Mouse (Mus musculus): ENCODE data around the gene Rab5b. TPM values are rescaled to one million over a fixed set of nuclear protein-coding genes. Genes with fewer than 3 reads are reported as not detected.
"Not testable (repeated sequence)": the region's sequence is repeated elsewhere in the genome, so short reads cannot be mapped to it uniquely, and the experiment has no call there.

Gene Rab5b
- polyA plus RNA-seq (2015; fragmentation: Nextera tagmentation; extraction: Ambion mirVana) = 88.3 and 93.1 TPM in 2 replicates

GRCm38 (mm10) chr10:128695992-128696807 is at the start of gene Rab5b:
Gene Rab5b, minus strand, starts transcription at chr10:128696264.
- no peaks in the 10 kb centered on the region for H3K27me3 ChIP-seq
- H3K4me1 ChIP-seq = peaks cover 16% of the 10 kb centered on the region
- H3K36me3 ChIP-seq (ENCODE audit: poor library complexity, severe bottlenecking) = peaks cover 30% of the 10 kb centered on the region
- peak within 1 kb of the TSS; percentile 94 for H3K4me3 ChIP-seq
- peak; percentile 99 for ATAC-seq
- peak within 1 kb of the TSS; percentile 98 for H3K27ac ChIP-seq
- no peaks in the 10 kb centered on the region for H3K9me3 ChIP-seq (replicated peaks)
- peak within 1 kb of the TSS; percentile 98 for H3K9ac ChIP-seq
- peak within 1 kb of the TSS; percentile 80 for H3K4me2 ChIP-seq
- under 1% methylated on average over 37 of the region's 40 CpGs for WGBS

GRCm38 (mm10) chr10:128744680-128745601 is 48.9 kb upstream of the Rab5b start, which contains the start of gene Dgka:
Gene Dgka, minus strand, starts transcription at chr10:128744855.
- H3K9ac ChIP-seq = peak within 1 kb of the TSS; percentile 78
- H3K4me1 ChIP-seq = peaks cover 36% of the 10 kb centered on the region
- no peak within 1 kb of the TSS for H3K27ac ChIP-seq
- no peak for ATAC-seq
- WGBS = 19% methylated on average over 18 of the region's 18 CpGs
- H3K9me3 ChIP-seq (replicated peaks) = no peaks in the 10 kb centered on the region
- H3K36me3 ChIP-seq (ENCODE audit: poor library complexity, severe bottlenecking) = no peaks in the 10 kb centered on the region
- H3K4me2 ChIP-seq = peak within 1 kb of the TSS; percentile 92
- H3K27me3 ChIP-seq = peaks cover 57% of the 10 kb centered on the region
- peak within 1 kb of the TSS; percentile 56 for H3K4me3 ChIP-seq

- Histone ChIP-seq H3K9me3 (replicated peaks) (no peaks in the 10 kb centered on the region), H3K4me2 (peak overlapping the region; percentile 92), H3K4me1 (peaks cover 29% of the 10 kb centered on the region), H3K27ac (no peak overlapping the region), H3K9ac (peak overlapping the region; percentile 78), H3K27me3 (peaks cover 57% of the 10 kb centered on the region), H3K36me3 (ENCODE audit: poor library complexity, severe bottlenecking) (no peaks in the 10 kb centered on the region), H3K4me3 (peak overlapping the region; percentile 56)
- ATAC-seq = no peak
- 16% methylated on average over 8 of the region's 8 CpGs for WGBS
Measured at GRCm38 (mm10) chr10:128744211-128744610, 48.1 kb upstream of the Rab5b start.

- H3K36me3 ChIP-seq (ENCODE audit: poor library complexity, severe bottlenecking) = no peaks in the 10 kb centered on the region
- peak overlapping the region; percentile 92 for H3K4me2 ChIP-seq
- no peaks in the 10 kb centered on the region for H3K9me3 ChIP-seq (replicated peaks)
- peak overlapping the region; percentile 56 for H3K4me3 ChIP-seq
- peaks cover 24% of the 10 kb centered on the region for H3K4me1 ChIP-seq
- ATAC-seq = no peak
- H3K9ac ChIP-seq = peak overlapping the region; percentile 78
- WGBS = under 1% methylated on average over 34 of the region's 37 CpGs
- H3K27ac ChIP-seq = no peak overlapping the region
- H3K27me3 ChIP-seq = peaks cover 57% of the 10 kb centered on the region
Measured at GRCm38 (mm10) chr10:128743791-128744191, 47.7 kb upstream of the Rab5b start.

GRCm38 (mm10) chr10:128743235-128743634 is 47.2 kb upstream of the Rab5b start:
- peaks cover 57% of the 10 kb centered on the region for H3K27me3 ChIP-seq
- peak overlapping the region; percentile 92 for H3K4me2 ChIP-seq
- no peak for ATAC-seq
- H3K4me3 ChIP-seq = peak overlapping the region; percentile 56
- H3K4me1 ChIP-seq = peaks cover 24% of the 10 kb centered on the region
- no peaks in the 10 kb centered on the region for H3K36me3 ChIP-seq (ENCODE audit: poor library complexity, severe bottlenecking)
- no peak overlapping the region for H3K27ac ChIP-seq
- H3K9me3 ChIP-seq (replicated peaks) = no peaks in the 10 kb centered on the region
- 6% methylated on average over 7 of the region's 7 CpGs for WGBS
- peak overlapping the region; percentile 78 for H3K9ac ChIP-seq

- no peak for ATAC-seq
- Histone ChIP-seq H3K9me3 (replicated peaks) (no peaks in the 10 kb centered on the region), H3K9ac (no peak overlapping the region), H3K27me3 (peaks cover 57% of the 10 kb centered on the region), H3K4me3 (no peak overlapping the region), H3K27ac (no peak overlapping the region), H3K4me1 (peaks cover 23% of the 10 kb centered on the region), H3K4me2 (no peak overlapping the region), H3K36me3 (ENCODE audit: poor library complexity, severe bottlenecking) (no peaks in the 10 kb centered on the region)
- WGBS = 49% methylated on average over 4 of the region's 4 CpGs
Measured at GRCm38 (mm10) chr10:128742616-128743015, 46.6 kb upstream of the Rab5b start.

GRCm38 (mm10) chr10:128740296-128740695 is 44.2 kb upstream of the Rab5b start:
- H3K4me1 ChIP-seq = peaks cover 19% of the 10 kb centered on the region
- WGBS = 65% methylated on average over 2 of the region's 2 CpGs
- peaks cover 46% of the 10 kb centered on the region for H3K27me3 ChIP-seq
- H3K36me3 ChIP-seq (ENCODE audit: poor library complexity, severe bottlenecking) = no peaks in the 10 kb centered on the region
- no peak for ATAC-seq
- H3K4me2 ChIP-seq = no peak overlapping the region
- no peak overlapping the region for H3K27ac ChIP-seq
- H3K9ac ChIP-seq = no peak overlapping the region
- no peaks in the 10 kb centered on the region for H3K9me3 ChIP-seq (replicated peaks)
- no peak overlapping the region for H3K4me3 ChIP-seq

GRCm38 (mm10) chr10:128737435-128737834 is 41.4 kb upstream of the Rab5b start:
- H3K27ac ChIP-seq = no peak overlapping the region
- no peaks in the 10 kb centered on the region for H3K4me1 ChIP-seq
- peaks cover 17% of the 10 kb centered on the region for H3K27me3 ChIP-seq
- no peaks in the 10 kb centered on the region for H3K36me3 ChIP-seq (ENCODE audit: poor library complexity, severe bottlenecking)
- no peak overlapping the region for H3K9ac ChIP-seq
- no peaks in the 10 kb centered on the region; the same call in 1 of the 2 replicates for H3K9me3 ChIP-seq (replicated peaks)
- no peak overlapping the region for H3K4me3 ChIP-seq
- ATAC-seq = no peak
- 5% methylated on average over 15 of the region's 15 CpGs for WGBS
- H3K4me2 ChIP-seq = peak overlapping the region; percentile 40

- no peaks in the 10 kb centered on the region for H3K4me1 ChIP-seq
- no peaks in the 10 kb centered on the region for H3K27me3 ChIP-seq
- no peaks in the 10 kb centered on the region; the same call in 1 of the 2 replicates for H3K9me3 ChIP-seq (replicated peaks)
- H3K4me3 ChIP-seq = no peak overlapping the region
- no peak overlapping the region for H3K9ac ChIP-seq
- H3K36me3 ChIP-seq (ENCODE audit: poor library complexity, severe bottlenecking) = no peaks in the 10 kb centered on the region
- no peak overlapping the region for H3K27ac ChIP-seq
- no peak for ATAC-seq
- no peak overlapping the region for H3K4me2 ChIP-seq
Measured at GRCm38 (mm10) chr10:128731992-128732391, 35.9 kb upstream of the Rab5b start.

- Histone ChIP-seq H3K27ac (no peak overlapping the region), H3K4me2 (peak overlapping the region; percentile 23; the same call in 1 of the 2 replicates), H3K4me1 (no peaks in the 10 kb centered on the region), H3K27me3 (no peaks in the 10 kb centered on the region), H3K9me3 (replicated peaks) (no peaks in the 10 kb centered on the region; the same call in 1 of the 2 replicates), H3K36me3 (ENCODE audit: poor library complexity, severe bottlenecking) (no peaks in the 10 kb centered on the region), H3K4me3 (no peak overlapping the region), H3K9ac (no peak overlapping the region)
- WGBS = 23% methylated on average over 10 of the region's 10 CpGs
- peak; percentile 61 for ATAC-seq
Measured at GRCm38 (mm10) chr10:128731002-128731433, 35.0 kb upstream of the Rab5b start.

GRCm38 (mm10) chr10:128728059-128728458 is 32.0 kb upstream of the Rab5b start:
- ATAC-seq = no peak
- WGBS = 88% methylated on average over 5 of the region's 5 CpGs
- no peaks in the 10 kb centered on the region; the same call in 1 of the 2 replicates for H3K9me3 ChIP-seq (replicated peaks)

GRCm38 (mm10) chr10:128725466-128725865 is 29.4 kb upstream of the Rab5b start:
- H3K4me3 ChIP-seq; H3K27ac ChIP-seq; H3K36me3 ChIP-seq (ENCODE audit: poor library complexity, severe bottlenecking); H3K4me2 ChIP-seq; ATAC-seq; H3K27me3 ChIP-seq; H3K4me1 ChIP-seq; H3K9me3 ChIP-seq (replicated peaks); H3K9ac ChIP-seq: not testable (repeated sequence)
- WGBS = 83% methylated on average over 4 of the region's 4 CpGs

More at GRCm38 (mm10) chr10:128728059-128728458, 32.0 kb upstream of the Rab5b start:
- H3K36me3 ChIP-seq (ENCODE audit: poor library complexity, severe bottlenecking) = no peaks in the 10 kb centered on the region
- H3K9ac ChIP-seq = no peak overlapping the region
- H3K4me1 ChIP-seq = no peaks in the 10 kb centered on the region
- H3K27me3 ChIP-seq = no peaks in the 10 kb centered on the region
- H3K4me2 ChIP-seq = no peak overlapping the region
- no peak overlapping the region for H3K4me3 ChIP-seq
- H3K27ac ChIP-seq = no peak overlapping the region
